ENCODE assay signal across 21 mouse cellular contexts in genomic region chr4:118147090-118147489, GRCm38 (mm10). TPM values are rescaled to one million over a fixed set of nuclear protein-coding genes. Genes with fewer than 3 reads are reported as not detected.
DNase-seq lines count a peak whose midpoint lies in the region; ATAC-seq lines count a peak whose summit lies in the region.
"Had no signal": no experiment of that assay in that cellular context is flagged by ENCODE, and none has a peak within 500 bp of the region (broad histone marks: within the 10 kb centered on the region; RNA-seq: fewer than 3 reads in every experiment).

No protein-coding gene starts in this region.

- H3K4me2 ChIP-seq in hindbrain, embryonic 12.5 days (replicated peaks) = no peak overlapping the region
- H3K4me2 ChIP-seq in neural tube, embryonic 13.5 days = no peak overlapping the region
- H3K4me2 ChIP-seq in neural tube, embryonic 14.5 days (ENCODE audit: low read depth, low read length) = no peak overlapping the region
- H3K4me2 ChIP-seq: embryonic facial prominence, embryonic 12.5 days; liver, embryonic 12.5 days; midbrain, embryonic 11.5 days had no signal

- 92% methylated on average over 10 of the region's 10 CpGs for WGBS in hindbrain, embryonic 12.5 days
- WGBS in hindbrain, embryonic 10.5 days = 94% methylated on average over 10 of the region's 10 CpGs
- 70% methylated on average over 10 of the region's 10 CpGs for WGBS in neural tube, embryonic 13.5 days
- 57% methylated on average over 10 of the region's 10 CpGs for WGBS in neural tube, embryonic 14.5 days

- H3K4me3 ChIP-seq in hindbrain, embryonic 12.5 days = no peak overlapping the region
- H3K4me3 ChIP-seq in hindbrain, embryonic 10.5 days = no peak overlapping the region
- H3K4me3 ChIP-seq in neural tube, embryonic 13.5 days = no peak overlapping the region
- H3K4me3 ChIP-seq in neural tube, embryonic 14.5 days (ENCODE audit: low read depth, low read length) = no peak overlapping the region
- H3K4me3 ChIP-seq: embryonic facial prominence, embryonic 12.5 days; liver, embryonic 12.5 days; myocyte had no signal

- H3K9ac ChIP-seq in hindbrain, embryonic 12.5 days = no peak overlapping the region
- H3K9ac ChIP-seq in neural tube, embryonic 13.5 days = no peak overlapping the region
- no peak overlapping the region for H3K9ac ChIP-seq in neural tube, embryonic 14.5 days (replicated peaks; ENCODE audit: low read depth, low read length)
- H3K9ac ChIP-seq: embryonic facial prominence, embryonic 12.5 days; liver, embryonic 12.5 days; liver, postnatal 0 days had no signal

- no peaks in the 10 kb centered on the region for H3K4me1 ChIP-seq in hindbrain, embryonic 12.5 days
- H3K4me1 ChIP-seq in hindbrain, embryonic 10.5 days (replicated peaks) = no peaks in the 10 kb centered on the region
- H3K4me1 ChIP-seq in neural tube, embryonic 13.5 days (replicated peaks) = peaks cover 21% of the 10 kb centered on the region
- H3K4me1 ChIP-seq in neural tube, embryonic 14.5 days (ENCODE audit: control insufficient read depth, insufficient read depth, low read length) = no peaks in the 10 kb centered on the region; the same call in 1 of the 2 replicates
- H3K4me1 ChIP-seq: embryonic facial prominence, embryonic 12.5 days had no signal

- 0 out of 2 replicates have a peak, but pooled peaks have one; percentile 40 for ATAC-seq in hindbrain, embryonic 12.5 days (ENCODE audit: low FRiP score)
- ATAC-seq in neural tube, embryonic 13.5 days (ENCODE audit: low read depth) = peak; percentile 84
- peak; percentile 89 for ATAC-seq in neural tube, embryonic 14.5 days (ENCODE audit: low read depth)
- ATAC-seq: CD4-positive, CD25-positive, alpha-beta regulatory T cell, adult 4 months; forebrain, embryonic 14.5 days; intestine, embryonic 16.5 days; liver, embryonic 12.5 days; liver, postnatal 0 days had no signal

- no peaks in the 10 kb centered on the region for H3K9me3 ChIP-seq in hindbrain, embryonic 12.5 days (replicated peaks)
- no peaks in the 10 kb centered on the region for H3K9me3 ChIP-seq in hindbrain, embryonic 10.5 days
- no peaks in the 10 kb centered on the region for H3K9me3 ChIP-seq in neural tube, embryonic 13.5 days
- H3K9me3 ChIP-seq in neural tube, embryonic 14.5 days (ENCODE audit: control insufficient read depth, low read length) = no peaks in the 10 kb centered on the region
- H3K9me3 ChIP-seq: embryonic facial prominence, embryonic 12.5 days; liver, embryonic 12.5 days had no signal

- H3K36me3 ChIP-seq in hindbrain, embryonic 12.5 days = peaks cover 97% of the 10 kb centered on the region
- H3K36me3 ChIP-seq in hindbrain, embryonic 10.5 days = peaks cover 100% of the 10 kb centered on the region
- H3K36me3 ChIP-seq in neural tube, embryonic 13.5 days = peaks cover 100% of the 10 kb centered on the region
- peaks cover 81% of the 10 kb centered on the region for H3K36me3 ChIP-seq in neural tube, embryonic 14.5 days (ENCODE audit: control insufficient read depth, insufficient read depth, low read length)

- DNase-seq in hindbrain, embryonic 10.5 days (ENCODE audit: low spot score) = no peak
- DNase-seq in neural tube, embryonic 10.5 days (ENCODE audit: extremely low spot score, low spot score) = no peak
- DNase-seq in adrenal gland, adult (ENCODE audit: inconsistent age in 2 of 2, low spot score in 1 of 2) = no peak
- DNase-seq in ovary, postnatal 14 days (ENCODE audit: low spot score) = no peak
- DNase-seq: adrenal gland, postnatal 36 days; embryo, embryonic 11 days; liver, postnatal 0 days; lung, postnatal 36 days; thymus, adult 2 months; thymus, postnatal 4 days had no signal

- H3K27ac ChIP-seq in hindbrain, embryonic 12.5 days = no peak overlapping the region
- no peak overlapping the region for H3K27ac ChIP-seq in hindbrain, embryonic 10.5 days
- H3K27ac ChIP-seq in neural tube, embryonic 13.5 days (replicated peaks) = peak overlapping the region; percentile 78
- peak overlapping the region; percentile 68; the same call in 1 of the 2 replicates for H3K27ac ChIP-seq in neural tube, embryonic 14.5 days (ENCODE audit: low read depth, low read length)
- H3K27ac ChIP-seq: embryonic facial prominence, embryonic 12.5 days; kidney, postnatal 0 days; liver, embryonic 12.5 days had no signal

- H3K27me3 ChIP-seq in hindbrain, embryonic 12.5 days = no peaks in the 10 kb centered on the region
- H3K27me3 ChIP-seq in hindbrain, embryonic 10.5 days (ENCODE audit: insufficient read depth, poor library complexity, severe bottlenecking) = no peaks in the 10 kb centered on the region
- no peaks in the 10 kb centered on the region for H3K27me3 ChIP-seq in neural tube, embryonic 13.5 days
- H3K27me3 ChIP-seq in neural tube, embryonic 14.5 days (ENCODE audit: control insufficient read depth, insufficient read depth, low read length) = no peaks in the 10 kb centered on the region
- H3K27me3 ChIP-seq: embryonic facial prominence, embryonic 12.5 days; liver, embryonic 12.5 days had no signal

RNA-seq across cellular contexts. Expression of gene St3gal3, which starts 12.4 kb away (rescaled TPM):
- polyA plus RNA-seq in hindbrain, embryonic 12.5 days (2016; fragmentation: Nextera tagmentation; extraction: Ambion mirVana) = 10.9 TPM in 2 replicates
- polyA plus RNA-seq in hindbrain, embryonic 10.5 days (2016; fragmentation: Nextera tagmentation; extraction: Ambion mirVana) = 6.2 and 10.8 TPM in 2 replicates
- 10.9 and 12.2 TPM in 2 replicates for polyA plus RNA-seq in neural tube, embryonic 13.5 days (2015; fragmentation: Nextera tagmentation; extraction: Ambion mirVana)
- 10.0 and 10.6 TPM in 2 replicates for polyA plus RNA-seq in neural tube, embryonic 14.5 days (2014; fragmentation: Nextera tagmentation; extraction: Ambion mirVana)

RNA-seq across cellular contexts. Expression of gene Kdm4a, which starts 32.8 kb away (rescaled TPM):
- polyA plus RNA-seq in hindbrain, embryonic 12.5 days (2016; fragmentation: Nextera tagmentation; extraction: Ambion mirVana) = 60.7 and 67.2 TPM in 2 replicates
- polyA plus RNA-seq in hindbrain, embryonic 10.5 days (2016; fragmentation: Nextera tagmentation; extraction: Ambion mirVana) = 33.9 and 40.2 TPM in 2 replicates
- 47.3 and 61.0 TPM in 2 replicates for polyA plus RNA-seq in neural tube, embryonic 13.5 days (2015; fragmentation: Nextera tagmentation; extraction: Ambion mirVana)
- polyA plus RNA-seq in neural tube, embryonic 14.5 days (2014; fragmentation: Nextera tagmentation; extraction: Ambion mirVana) = 55.8 and 58.6 TPM in 2 replicates

Comparison
In these comparisons a context has a peak if more than half of its experiments do, and no peak if none do; other contexts are left out.
1. H3K27ac ChIP-seq: peak in neural tube, embryonic 13.5 days (single experiment) and neural tube, embryonic 14.5 days (single experiment); none in hindbrain, embryonic 12.5 days (single experiment) and hindbrain, embryonic 10.5 days (single experiment).
2. Peak in every context shown above with its lines, with median percentiles within 50 percentile points of each other: ATAC-seq.